Mouse (Mus musculus): Measurements from ENCODE around the gene Dpp9.

GRCm38 (mm10) chr17:56196860-56197259 is 21.8 kb downstream of the Dpp9 start:
- TF ChIP-seq CTCF (IDR thresholded peaks at IDR 0.05; ENCODE audit: control insufficient read depth, insufficient read depth, insufficient read length) (no peak), MYOG (IDR thresholded peaks at IDR 0.05; ENCODE audit: control insufficient read depth, extremely low read depth, insufficient read length) (no peak), USF1 (IDR thresholded peaks at IDR 0.05; ENCODE audit: low read depth) (no peak)

All from C2C12 (cell line).